Mouse (Mus musculus): Measurements from ENCODE around the gene Ccdc158. TPM values are rescaled to one million over a fixed set of nuclear protein-coding genes. Genes with fewer than 3 reads are reported as not detected.

Ccdc158 gene
- polyA plus RNA-seq, 1 experiment from 2014 or later: 1.1 TPM

- Histone ChIP-seq H3K9ac (ENCODE audit: low read depth, low read length) (no peak overlapping the region), H3K4me1 (ENCODE audit: control insufficient read depth, insufficient read depth, low read length) (peaks cover 2% of the 10 kb centered on the region), H3K27ac (ENCODE audit: low read depth, low read length) (no peak overlapping the region), H3K4me2 (no peak overlapping the region), H3K27me3 (ENCODE audit: control insufficient read depth, insufficient read depth, low read length) (no peaks in the 10 kb centered on the region), H3K36me3 (ENCODE audit: control insufficient read depth, insufficient read depth, low read length) (no peaks in the 10 kb centered on the region), H3K4me3 (ENCODE audit: low read depth, low read length) (no peak overlapping the region), H3K9me3 (replicated peaks; ENCODE audit: control insufficient read depth, low read length) (no peaks in the 10 kb centered on the region)
- ATAC-seq (replicated peaks; ENCODE audit: insufficient number of reproducible peaks, low FRiP score, low TSS enrichment): no peak
- 86% methylated on average over 3 of the region's 3 CpGs for WGBS (ENCODE audit: insufficient replicate concordance)
Observed at GRCm38 (mm10) chr5:92693744-92694143, 18.7 kb upstream of the Ccdc158 start.

- H3K4me3 ChIP-seq (ENCODE audit: low read depth, low read length): no peak overlapping the region
- no peaks in the 10 kb centered on the region for H3K4me1 ChIP-seq (ENCODE audit: control insufficient read depth, insufficient read depth, low read length)
- H3K9ac ChIP-seq (ENCODE audit: low read depth, low read length): no peak overlapping the region
- WGBS (ENCODE audit: insufficient replicate concordance): 59% methylated on average over 16 of the region's 16 CpGs
- no peaks in the 10 kb centered on the region for H3K27me3 ChIP-seq (ENCODE audit: control insufficient read depth, insufficient read depth, low read length)
- no peak for ATAC-seq (replicated peaks; ENCODE audit: insufficient number of reproducible peaks, low FRiP score, low TSS enrichment)
- no peak overlapping the region for H3K27ac ChIP-seq (ENCODE audit: low read depth, low read length)
- no peaks in the 10 kb centered on the region for H3K9me3 ChIP-seq (replicated peaks; ENCODE audit: control insufficient read depth, low read length)
- no peak overlapping the region for H3K4me2 ChIP-seq
- no peaks in the 10 kb centered on the region for H3K36me3 ChIP-seq (ENCODE audit: control insufficient read depth, insufficient read depth, low read length)
Observed at GRCm38 (mm10) chr5:92692206-92693007, 17.3 kb upstream of the Ccdc158 start.

- no peaks in the 10 kb centered on the region for H3K9me3 ChIP-seq (replicated peaks; ENCODE audit: control insufficient read depth, low read length)
- no peak overlapping the region for H3K27ac ChIP-seq (ENCODE audit: low read depth, low read length)
- H3K9ac ChIP-seq (ENCODE audit: low read depth, low read length): no peak overlapping the region
- no peaks in the 10 kb centered on the region for H3K4me1 ChIP-seq (ENCODE audit: control insufficient read depth, insufficient read depth, low read length)
- no peak overlapping the region for H3K4me2 ChIP-seq
- WGBS (ENCODE audit: insufficient replicate concordance): 86% methylated on average over 9 of the region's 9 CpGs
- no peak for ATAC-seq (replicated peaks; ENCODE audit: insufficient number of reproducible peaks, low FRiP score, low TSS enrichment)
- no peaks in the 10 kb centered on the region for H3K36me3 ChIP-seq (ENCODE audit: control insufficient read depth, insufficient read depth, low read length)
- no peak overlapping the region for H3K4me3 ChIP-seq (ENCODE audit: low read depth, low read length)
- no peaks in the 10 kb centered on the region for H3K27me3 ChIP-seq (ENCODE audit: control insufficient read depth, insufficient read depth, low read length)
Observed at GRCm38 (mm10) chr5:92688569-92688968, 13.5 kb upstream of the Ccdc158 start.

- Histone ChIP-seq H3K4me3 (ENCODE audit: low read depth, low read length) (no peak overlapping the region), H3K9me3 (replicated peaks; ENCODE audit: control insufficient read depth, low read length) (no peaks in the 10 kb centered on the region), H3K27ac (ENCODE audit: low read depth, low read length) (no peak overlapping the region), H3K9ac (ENCODE audit: low read depth, low read length) (no peak overlapping the region), H3K4me1 (ENCODE audit: control insufficient read depth, insufficient read depth, low read length) (no peaks in the 10 kb centered on the region), H3K36me3 (ENCODE audit: control insufficient read depth, insufficient read depth, low read length) (no peaks in the 10 kb centered on the region), H3K4me2 (no peak overlapping the region), H3K27me3 (ENCODE audit: control insufficient read depth, insufficient read depth, low read length) (no peaks in the 10 kb centered on the region)
- ATAC-seq (replicated peaks; ENCODE audit: insufficient number of reproducible peaks, low FRiP score, low TSS enrichment): no peak
- WGBS (ENCODE audit: insufficient replicate concordance): 79% methylated on average over 5 of the region's 5 CpGs
Observed at GRCm38 (mm10) chr5:92688124-92688523, 13.1 kb upstream of the Ccdc158 start.

GRCm38 (mm10) chr5:92684715-92685460 lies 9.8 kb upstream of the Ccdc158 start:
- no peak overlapping the region for H3K9ac ChIP-seq (ENCODE audit: low read depth, low read length)
- no peak overlapping the region for H3K27ac ChIP-seq (ENCODE audit: low read depth, low read length)
- no peak overlapping the region for H3K4me2 ChIP-seq
- 90% methylated on average over 16 of the region's 16 CpGs for WGBS (ENCODE audit: insufficient replicate concordance)
- no peaks in the 10 kb centered on the region for H3K36me3 ChIP-seq (ENCODE audit: control insufficient read depth, insufficient read depth, low read length)
- ATAC-seq (replicated peaks; ENCODE audit: insufficient number of reproducible peaks, low FRiP score, low TSS enrichment): no peak
- H3K27me3 ChIP-seq (ENCODE audit: control insufficient read depth, insufficient read depth, low read length): no peaks in the 10 kb centered on the region
- no peaks in the 10 kb centered on the region for H3K4me1 ChIP-seq (ENCODE audit: control insufficient read depth, insufficient read depth, low read length)
- H3K4me3 ChIP-seq (ENCODE audit: low read depth, low read length): no peak overlapping the region
- H3K9me3 ChIP-seq (replicated peaks; ENCODE audit: control insufficient read depth, low read length): no peaks in the 10 kb centered on the region

GRCm38 (mm10) chr5:92683871-92684475 lies 8.9 kb upstream of the Ccdc158 start:
- ATAC-seq (replicated peaks; ENCODE audit: insufficient number of reproducible peaks, low FRiP score, low TSS enrichment): no peak
- H3K27me3 ChIP-seq (ENCODE audit: control insufficient read depth, insufficient read depth, low read length): no peaks in the 10 kb centered on the region
- no peaks in the 10 kb centered on the region for H3K9me3 ChIP-seq (replicated peaks; ENCODE audit: control insufficient read depth, low read length)
- 32% methylated on average over 9 of the region's 9 CpGs for WGBS (ENCODE audit: insufficient replicate concordance)
- no peak overlapping the region for H3K9ac ChIP-seq (ENCODE audit: low read depth, low read length)
- H3K4me1 ChIP-seq (ENCODE audit: control insufficient read depth, insufficient read depth, low read length): no peaks in the 10 kb centered on the region
- peak overlapping the region; percentile 76 for H3K4me2 ChIP-seq
- H3K27ac ChIP-seq (ENCODE audit: low read depth, low read length): no peak overlapping the region
- H3K36me3 ChIP-seq (ENCODE audit: control insufficient read depth, insufficient read depth, low read length): no peaks in the 10 kb centered on the region
- H3K4me3 ChIP-seq (ENCODE audit: low read depth, low read length): peak overlapping the region; percentile 54

- Histone ChIP-seq H3K27ac (ENCODE audit: low read depth, low read length) (peak within 1 kb of the TSS; percentile 22; the same call in 1 of the 2 replicates), H3K4me2 (peak within 1 kb of the TSS; percentile 76), H3K36me3 (ENCODE audit: control insufficient read depth, insufficient read depth, low read length) (no peaks in the 10 kb centered on the region), H3K9ac (ENCODE audit: low read depth, low read length) (peak within 1 kb of the TSS; percentile 71), H3K4me3 (ENCODE audit: low read depth, low read length) (peak within 1 kb of the TSS; percentile 54), H3K27me3 (ENCODE audit: control insufficient read depth, insufficient read depth, low read length) (no peaks in the 10 kb centered on the region), H3K4me1 (ENCODE audit: control insufficient read depth, insufficient read depth, low read length) (no peaks in the 10 kb centered on the region), H3K9me3 (replicated peaks; ENCODE audit: control insufficient read depth, low read length) (no peaks in the 10 kb centered on the region)
- ATAC-seq (replicated peaks; ENCODE audit: insufficient number of reproducible peaks, low FRiP score, low TSS enrichment): no peak
- under 1% methylated on average over 26 of the region's 26 CpGs for WGBS (ENCODE audit: insufficient replicate concordance)
Observed at GRCm38 (mm10) chr5:92683351-92683807, 8.3 kb upstream of the Ccdc158 start, which contains the start of gene Shroom3. Shroom3 (plus strand) TSS chr5:92683435.

- no peaks in the 10 kb centered on the region for H3K27me3 ChIP-seq (ENCODE audit: control insufficient read depth, insufficient read depth, low read length)
- peak overlapping the region; percentile 22; the same call in 1 of the 2 replicates for H3K27ac ChIP-seq (ENCODE audit: low read depth, low read length)
- H3K4me1 ChIP-seq (ENCODE audit: control insufficient read depth, insufficient read depth, low read length): no peaks in the 10 kb centered on the region
- peak overlapping the region; percentile 76 for H3K4me2 ChIP-seq
- no peaks in the 10 kb centered on the region for H3K36me3 ChIP-seq (ENCODE audit: control insufficient read depth, insufficient read depth, low read length)
- peak overlapping the region; percentile 54 for H3K4me3 ChIP-seq (ENCODE audit: low read depth, low read length)
- no peak for ATAC-seq (replicated peaks; ENCODE audit: insufficient number of reproducible peaks, low FRiP score, low TSS enrichment)
- 1% methylated on average over 39 of the region's 39 CpGs for WGBS (ENCODE audit: insufficient replicate concordance)
- peak overlapping the region; percentile 71 for H3K9ac ChIP-seq (ENCODE audit: low read depth, low read length)
- no peaks in the 10 kb centered on the region for H3K9me3 ChIP-seq (replicated peaks; ENCODE audit: control insufficient read depth, low read length)
Observed at GRCm38 (mm10) chr5:92682621-92683348, 7.7 kb upstream of the Ccdc158 start.
